Mouse (Mus musculus) cerebellum, postnatal 10 days (tissue): Measurements from ENCODE around the gene Ccdc80.

Experiments
- DNase-seq, 2 experiments: peaks; one replicate each; pipeline ENCODE4 v3.0.0; 2021; ENCODE audit warnings: mixed read lengths in 2 of 2

Gene Ccdc80

DNA sequence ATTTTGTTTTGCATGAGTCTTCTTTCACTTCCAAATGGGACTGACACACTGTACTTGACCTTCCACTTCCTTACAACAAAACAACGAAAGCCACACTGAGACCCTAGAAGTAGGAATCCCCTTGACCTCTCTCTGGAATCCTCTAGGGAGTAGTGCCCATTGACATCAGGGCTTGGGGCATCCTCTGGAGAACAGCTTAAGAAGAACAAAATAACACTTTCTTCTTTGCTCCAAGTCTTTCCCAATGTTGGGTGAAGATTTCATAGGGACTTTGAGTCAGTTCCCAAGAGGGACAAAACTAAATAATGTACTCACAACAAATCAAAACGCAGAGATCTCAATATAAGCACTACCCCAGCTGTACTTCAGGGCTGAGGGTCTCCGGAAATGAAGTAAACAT lies 25.6 kb downstream of the Ccdc80 start:
- no peak for DNase-seq

- DNase-seq, result peak; percentile 87 to 88
Measured at GRCm38 (mm10) chr16:45120844-45121425, 27.7 kb downstream of the Ccdc80 start.

- DNase-seq, result peak; percentile 32 to 45
Measured at GRCm38 (mm10) chr16:45122571-45122970, 29.4 kb downstream of the Ccdc80 start.

- no peak for DNase-seq
Measured at GRCm38 (mm10) chr16:45124230-45125203, 31.3 kb downstream of the Ccdc80 start.

- no peak for DNase-seq
Measured at GRCm38 (mm10) chr16:45127936-45128710, 34.9 kb downstream of the Ccdc80 start.

DNA sequence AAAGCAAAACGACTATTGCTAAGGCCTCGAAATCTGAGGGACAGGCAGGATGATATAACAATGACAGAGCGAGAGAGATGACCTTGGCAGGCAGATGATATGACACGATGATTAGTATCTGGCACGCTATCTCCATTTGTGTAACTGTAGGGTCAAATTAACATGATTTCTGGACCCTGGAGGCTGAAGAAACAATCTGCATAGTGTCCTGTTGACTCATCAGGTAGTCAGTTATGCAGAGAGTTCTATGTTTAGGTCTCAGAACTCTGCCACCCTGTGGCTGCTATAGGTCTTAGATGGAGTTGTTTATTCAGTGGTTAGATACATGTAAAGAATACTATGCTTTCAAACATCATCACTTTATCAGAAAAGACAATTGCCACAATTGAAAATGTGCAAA lies 48.5 kb downstream of the Ccdc80 start:
- no peak for DNase-seq

DNA sequence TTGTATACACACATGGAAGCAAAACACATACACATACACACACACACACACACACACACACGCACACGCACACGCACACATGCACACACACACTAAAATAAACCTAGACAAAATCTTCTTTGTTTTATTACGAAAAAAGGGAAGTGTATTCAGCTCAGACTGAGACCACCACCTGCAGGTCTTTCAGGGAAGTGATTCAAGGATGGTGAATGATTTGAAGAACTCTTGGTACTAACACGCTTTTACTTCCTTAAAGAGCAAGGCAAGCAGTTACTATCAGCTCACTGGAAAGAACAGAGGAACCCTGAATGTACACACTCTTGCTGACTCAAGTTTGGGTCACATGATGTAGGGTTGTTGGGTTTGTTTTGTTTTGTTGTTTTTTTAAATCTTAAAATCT lies 49.4 kb downstream of the Ccdc80 start:
- DNase-seq, result no peak

DNA sequence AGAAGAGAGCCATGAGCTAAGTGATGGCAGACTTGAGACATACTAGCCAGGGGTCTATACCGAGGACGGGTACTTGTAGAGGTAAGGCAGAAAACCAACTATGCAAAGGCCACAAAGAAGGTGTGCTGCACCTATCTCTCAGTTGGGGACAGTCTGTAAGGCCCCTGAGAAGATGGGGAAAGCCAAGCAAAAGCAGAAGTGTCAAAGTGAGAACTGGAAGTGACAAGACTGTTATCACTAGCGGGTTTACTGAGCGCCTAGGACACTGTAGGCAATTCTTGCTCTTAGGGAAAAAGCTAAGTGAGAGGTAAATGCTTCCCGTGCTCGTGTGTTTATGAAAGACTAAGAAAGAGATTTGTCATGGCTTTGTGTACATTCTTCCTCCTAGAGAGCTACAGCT lies 51.9 kb downstream of the Ccdc80 start:
- no peak for DNase-seq

DNA sequence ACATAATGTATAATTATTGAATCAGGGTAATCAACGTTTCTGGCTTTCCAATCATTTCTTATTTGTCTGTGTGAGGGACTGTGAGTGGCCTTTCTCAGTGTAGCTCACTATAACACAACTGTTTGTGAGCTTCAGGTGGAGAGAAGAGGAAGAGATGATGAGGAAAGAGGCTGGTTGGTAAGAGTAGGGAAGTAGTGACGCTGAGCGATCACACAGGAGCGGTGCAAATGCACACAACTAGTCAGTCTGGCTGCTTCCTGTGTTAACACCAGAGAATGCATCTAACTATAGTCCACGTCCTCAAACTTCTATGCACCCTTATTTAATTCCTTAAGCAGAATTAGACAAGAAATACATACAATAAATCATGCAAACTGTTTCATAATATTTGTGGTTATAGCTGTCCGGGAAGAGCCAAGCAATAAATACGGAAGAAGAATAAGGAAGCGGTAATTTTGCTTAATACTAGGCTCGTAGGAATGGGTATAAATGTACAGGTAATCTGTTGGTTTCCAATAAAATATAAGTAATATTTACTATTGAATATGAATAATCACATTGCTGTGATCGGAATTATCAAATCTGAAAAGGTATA lies 55.4 kb downstream of the Ccdc80 start:
- no peak for DNase-seq

DNA sequence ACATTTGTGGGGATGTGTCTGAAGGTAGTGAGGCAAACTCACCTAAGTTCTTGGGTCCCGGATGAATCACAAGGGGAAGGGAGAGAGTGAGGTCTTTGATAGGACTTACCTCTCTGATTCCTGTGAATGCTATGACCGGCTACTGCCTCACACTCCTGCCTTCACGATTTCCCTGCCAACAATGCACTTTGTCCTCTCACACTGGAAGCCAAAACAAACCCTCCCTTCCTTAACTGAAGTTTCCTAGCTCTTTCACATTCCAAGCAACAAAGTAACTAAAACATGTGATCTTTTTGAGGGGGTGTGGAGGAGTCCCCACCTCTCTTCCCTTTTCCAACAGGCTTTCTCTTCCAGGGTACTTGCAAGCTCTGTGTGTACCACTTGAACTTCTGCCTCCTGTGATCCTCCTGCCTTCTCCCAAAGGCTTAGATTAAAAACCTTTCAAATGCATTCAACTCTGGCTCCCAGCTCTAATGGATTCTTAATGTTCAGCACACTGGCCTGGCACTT lies 61.6 kb downstream of the Ccdc80 start:
- no peak for DNase-seq

- peak; percentile 90 to 92 for DNase-seq
Measured at GRCm38 (mm10) chr16:45158136-45158521, 64.9 kb downstream of the Ccdc80 start.

DNA sequence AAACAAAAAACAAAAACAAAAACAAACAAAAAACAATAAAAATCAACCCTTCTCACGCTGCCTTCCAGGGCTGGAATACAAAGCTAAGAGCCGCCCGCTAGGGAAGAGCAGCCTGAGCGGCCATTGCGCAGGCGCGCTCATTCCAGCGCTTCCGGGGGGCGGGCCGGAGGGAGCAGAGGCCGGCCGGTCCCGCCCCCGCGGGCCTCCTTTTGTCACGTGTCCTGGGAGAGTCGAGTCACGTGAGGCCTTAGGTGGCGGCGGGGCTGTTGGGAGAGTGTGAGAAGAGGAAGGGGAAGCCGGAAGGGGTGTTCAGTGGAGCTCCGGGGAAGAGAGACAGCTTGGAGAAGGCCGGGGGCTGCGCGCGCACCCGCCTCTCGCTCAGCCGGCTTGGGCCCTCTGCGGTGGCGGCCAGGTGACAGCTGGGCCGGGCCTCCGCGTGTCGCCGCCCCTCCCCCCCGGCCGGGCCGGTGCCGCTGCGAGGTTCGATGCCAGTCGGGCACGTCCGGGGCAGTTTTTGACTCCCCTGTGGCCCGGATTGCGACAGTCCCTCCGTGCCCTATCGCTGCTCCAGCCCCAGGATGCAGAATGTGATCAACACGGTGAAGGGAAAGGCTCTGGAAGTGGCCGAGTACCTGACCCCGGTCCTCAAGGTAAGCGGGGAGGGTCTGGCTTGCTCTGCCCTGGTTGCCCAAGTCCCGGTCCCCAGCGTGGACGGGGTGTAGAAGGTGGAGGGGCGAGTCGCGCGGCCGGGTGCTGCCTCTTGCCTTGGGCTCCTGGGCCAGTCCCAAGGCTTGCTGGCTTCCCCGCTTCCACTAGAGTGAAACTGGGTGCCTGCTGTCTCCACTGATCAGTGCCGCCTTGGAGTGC lies 65.6 kb downstream of the Ccdc80 start, which contains the start of the genes Slc35a5 and Atg3:
Slc35a5 (minus strand) TSS at position 185 of the 867 bp plus-strand sequence.
Atg3 (plus strand) TSS at position 264 of the 867 bp plus-strand sequence.
- peak; percentile 97 to 99 for DNase-seq

GRCm38 (mm10) chr16:45159389-45159716 lies 66.2 kb downstream of the Ccdc80 start:
- DNase-seq, result no peak
